Mouse (Mus musculus): ENCODE data around the gene Wdr70. TPM values are rescaled to one million over a fixed set of nuclear protein-coding genes. Genes with fewer than 3 reads are reported as not detected.
A peak's percentile ranks its signal among the peaks of the same experiment; 100 is the strongest.
"Not testable (repeated sequence)": the region's sequence is repeated elsewhere in the genome, so short reads cannot be mapped to it uniquely, and the experiment has no call there.

Gene Wdr70
- total RNA-seq (2021): 27.9 and 31.0 TPM in 2 replicates
- long read RNA-seq, experiment 1, transcript Wdr70-201 (18 exons, 2,126 nt): minor isoform, 12 of 49 reads
- long read RNA-seq, experiment 1, transcript Wdr70-203 (4 exons, 1,130 nt): major isoform, 23 of 49 reads
- long read RNA-seq, experiment 1, partial matches to known transcripts: 0 of 49 reads
- long read RNA-seq, experiment 1, other reads (novel, unspliced or antisense): 14 of 49 reads
- long read RNA-seq, experiment 2, transcript Wdr70-203 (4 exons, 1,130 nt): major isoform, 14 of 42 reads
- long read RNA-seq, experiment 2, transcript Wdr70-201 (18 exons, 2,126 nt): minor isoform, 6 of 42 reads
- long read RNA-seq, experiment 2, partial matches to known transcripts: 1 of 42 reads
- long read RNA-seq, experiment 2, other reads (novel, unspliced or antisense): 21 of 42 reads

DNA sequence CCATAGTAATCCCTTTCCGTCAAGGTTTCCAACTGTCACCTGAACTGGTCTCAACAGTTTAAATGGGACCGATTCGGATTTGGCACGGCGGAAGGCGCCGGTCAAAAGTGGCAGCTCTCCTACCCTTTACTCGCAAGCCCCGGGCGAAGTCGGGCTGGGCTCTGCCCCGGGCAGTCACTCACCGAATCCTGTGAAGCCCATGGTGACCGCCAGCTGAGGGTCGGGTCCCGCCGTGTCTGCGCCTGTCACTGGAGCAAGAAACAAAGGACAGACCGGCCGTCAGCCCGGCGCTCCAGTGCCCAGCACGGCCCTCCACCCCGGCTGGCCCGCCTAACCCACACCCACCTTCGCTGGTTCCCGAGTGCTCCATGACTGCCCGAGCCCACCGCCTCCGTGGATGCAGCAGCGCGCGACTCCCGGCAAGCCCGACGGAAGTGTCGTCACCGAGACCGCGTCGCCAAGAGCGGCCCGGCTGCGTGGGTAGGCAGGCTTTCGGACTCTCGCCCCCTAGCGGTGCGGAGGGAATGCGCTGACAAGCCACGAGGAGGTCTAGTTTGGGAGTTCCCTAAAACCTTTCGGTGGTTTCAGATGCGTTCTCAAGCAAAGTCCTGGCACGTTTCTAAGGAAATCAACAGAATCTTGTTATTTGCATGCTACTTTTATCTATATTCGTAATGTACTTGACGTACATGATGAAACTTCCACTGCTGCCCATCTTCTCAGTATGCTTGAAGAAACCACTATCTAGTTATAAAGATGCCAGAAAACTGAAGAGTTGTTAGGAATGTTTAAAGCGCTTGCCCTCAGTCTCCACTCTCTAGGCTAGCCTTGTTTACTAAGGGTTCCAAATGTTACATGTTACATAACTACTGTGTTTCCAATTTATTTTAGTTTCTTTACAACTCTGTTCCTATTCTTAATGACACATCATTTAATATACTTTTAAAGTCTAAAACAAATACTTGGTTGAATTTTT lies at the start of gene Wdr70:
Gene Wdr70, minus strand, starts transcription at position 436 of the 976 bp plus-strand sequence.
- DNase-seq: peak; percentile 98

DNA sequence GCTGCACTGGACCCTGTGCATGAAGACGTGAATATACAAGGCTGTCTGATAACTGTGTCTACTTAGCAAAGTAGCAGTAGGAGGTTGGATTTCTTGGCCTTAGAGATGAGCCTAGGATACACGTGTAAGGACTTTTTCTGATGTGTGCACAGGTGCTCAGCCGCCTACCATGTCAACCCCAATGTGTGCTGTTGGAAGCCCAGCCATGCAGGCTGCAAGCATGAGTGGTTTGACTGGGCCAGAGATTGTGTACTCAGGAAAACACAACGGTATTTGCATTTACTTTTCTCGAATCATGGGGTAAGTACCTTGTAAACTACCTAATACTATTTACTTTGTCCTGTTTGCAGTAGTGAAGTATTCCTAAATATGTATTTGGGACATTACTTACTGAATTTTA lies 36.6 kb upstream of the Wdr70 start:
- no peak for DNase-seq

DNA sequence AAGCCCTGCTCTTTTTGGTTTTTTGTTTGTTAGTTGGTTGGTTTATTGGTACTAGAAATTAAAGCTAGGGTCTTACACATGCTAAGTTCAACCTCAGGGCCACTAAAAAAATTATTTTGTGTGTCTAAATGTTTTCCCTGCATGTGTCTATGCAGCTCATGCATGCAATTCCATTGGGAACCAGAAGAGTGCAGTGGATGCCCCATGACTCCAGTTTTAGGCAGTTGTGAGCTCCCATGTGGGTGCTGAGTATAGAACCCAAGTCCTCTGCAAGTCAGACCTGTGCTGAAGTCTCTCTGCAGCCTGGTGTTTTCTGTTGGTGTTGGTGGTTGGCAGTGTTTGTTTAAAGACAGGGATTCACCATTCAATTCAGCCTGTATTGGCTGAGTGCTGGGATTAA lies 32.8 kb upstream of the Wdr70 start:
- DNase-seq: no peak

DNA sequence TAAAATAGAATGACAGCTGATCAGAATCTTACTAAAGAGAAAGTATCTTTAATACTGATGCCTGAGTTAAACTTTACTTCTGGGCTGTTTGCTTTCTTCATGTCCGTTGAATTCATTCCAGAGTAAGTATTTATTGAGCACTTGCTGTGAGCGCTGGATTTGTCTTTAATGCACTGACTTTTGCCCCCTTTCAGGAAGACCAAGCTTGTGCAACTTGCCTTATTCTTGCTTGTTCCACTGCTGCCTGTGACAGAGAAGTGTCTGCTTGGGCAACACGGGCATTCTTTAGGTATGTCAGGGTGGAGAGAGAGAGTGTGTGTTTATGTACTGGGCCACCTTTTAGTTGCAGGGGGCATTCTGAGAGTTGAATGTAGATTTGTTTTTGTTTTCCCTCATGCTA lies 32.3 kb upstream of the Wdr70 start:
- DNase-seq: no peak

DNA sequence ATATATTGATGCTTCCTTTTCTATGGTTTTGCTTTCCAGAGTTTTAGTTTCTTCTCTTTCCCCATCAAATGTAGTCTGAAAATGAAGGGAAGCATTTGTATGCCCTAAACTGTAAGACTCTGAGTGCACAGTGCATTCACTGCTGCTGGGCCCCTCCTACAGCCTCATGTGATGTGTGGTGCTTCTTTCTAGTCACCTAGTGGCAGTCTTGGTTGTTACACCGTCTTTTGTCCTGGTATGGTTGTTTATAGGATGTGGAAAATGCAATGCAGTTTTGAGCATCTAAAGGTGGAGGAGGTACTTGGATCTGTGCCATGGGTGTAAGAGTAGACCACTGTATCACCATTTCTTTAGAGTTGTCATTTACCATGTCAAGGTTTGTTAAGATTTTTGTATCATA lies 30.3 kb upstream of the Wdr70 start:
- DNase-seq: no peak

DNA sequence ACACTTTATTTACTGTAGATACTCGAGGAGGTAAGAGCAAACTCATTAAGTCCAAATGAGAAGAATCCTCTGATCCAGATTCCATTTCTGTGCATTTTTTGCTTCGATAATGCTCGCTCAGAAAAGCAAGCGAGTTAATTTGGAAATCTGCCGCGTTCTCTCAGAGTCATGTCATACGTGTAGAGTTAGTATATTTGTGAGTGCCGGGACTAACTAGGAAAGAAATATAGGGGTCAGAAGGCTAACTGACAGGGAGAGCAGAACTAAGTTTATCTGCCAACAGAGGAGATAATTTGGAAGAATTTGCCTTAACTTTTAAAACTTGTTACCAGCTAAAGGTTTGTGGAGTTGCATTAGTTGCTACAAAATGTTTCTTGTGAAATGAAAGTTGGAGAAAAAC lies 10.8 kb upstream of the Wdr70 start:
- no peak for DNase-seq

DNA sequence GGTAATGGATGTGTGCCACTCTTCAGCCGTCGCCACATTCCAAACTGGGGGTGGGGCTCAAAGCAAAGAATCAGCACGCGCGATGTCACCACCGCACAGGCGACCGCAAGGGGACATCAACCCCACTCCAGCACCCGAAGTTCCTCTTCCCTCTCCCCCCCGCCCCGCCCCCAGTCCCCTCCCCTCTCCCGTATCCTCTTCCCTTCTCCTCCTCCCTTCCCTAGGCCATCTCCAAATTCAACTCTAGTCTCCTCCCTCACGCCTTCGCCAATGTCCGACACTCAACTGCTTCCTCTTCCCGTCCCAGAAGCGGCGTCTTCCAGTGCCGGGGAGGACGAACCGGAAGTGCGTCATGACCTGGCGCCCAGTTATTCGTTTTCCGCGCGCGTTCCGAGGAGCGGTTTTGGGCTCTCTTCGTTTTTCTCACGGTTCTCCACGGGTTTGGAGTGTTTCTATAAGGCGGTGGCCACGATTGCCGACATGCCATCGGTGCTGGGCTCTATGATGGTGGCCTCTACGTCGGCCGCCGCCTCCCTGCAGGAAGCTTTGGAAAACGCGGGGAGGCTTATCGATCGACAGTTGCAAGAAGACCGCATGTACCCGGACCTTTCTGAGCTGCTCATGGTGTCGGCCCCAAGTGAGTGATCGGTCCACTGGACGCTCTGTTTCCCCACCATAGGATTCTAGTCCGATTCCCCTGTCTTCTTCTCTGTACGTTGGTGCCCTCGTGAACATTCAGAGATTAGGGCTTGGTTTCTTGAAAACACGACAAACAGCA lies 10.1 kb upstream of the Wdr70 start, which contains the start of gene Nup155:
Gene Nup155, plus strand, starts transcription at position 308 of the 778 bp plus-strand sequence.
- DNase-seq: peak; percentile 96

DNA sequence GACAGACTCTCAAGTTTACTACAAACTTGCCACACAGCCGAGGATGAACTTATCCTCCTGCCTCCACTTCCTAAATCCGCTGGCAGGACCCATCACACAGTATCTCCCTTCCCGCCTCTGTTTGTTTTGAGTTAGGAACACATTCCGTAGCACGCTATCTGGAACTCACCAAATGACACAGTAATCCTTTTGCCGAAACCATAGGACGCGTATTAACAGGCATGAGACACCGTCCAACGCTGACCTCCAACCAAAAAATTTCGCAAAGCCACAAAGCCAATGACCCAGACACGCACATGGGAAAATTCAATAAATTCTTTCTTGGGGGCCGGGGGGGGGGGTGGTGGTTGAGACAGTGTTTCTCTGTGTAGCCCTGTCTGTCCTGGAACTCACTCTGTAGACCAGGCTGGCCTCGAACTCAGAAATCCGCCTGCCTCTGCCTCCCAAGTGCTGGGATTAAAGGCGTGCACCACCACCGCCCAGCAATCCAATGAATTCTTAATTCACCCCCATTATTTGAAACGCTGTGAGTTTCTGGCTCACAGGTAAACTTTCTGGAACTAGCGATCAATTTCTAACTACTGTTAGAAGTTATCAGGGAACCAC lies 9.5 kb upstream of the Wdr70 start:
- DNase-seq: no peak

DNA sequence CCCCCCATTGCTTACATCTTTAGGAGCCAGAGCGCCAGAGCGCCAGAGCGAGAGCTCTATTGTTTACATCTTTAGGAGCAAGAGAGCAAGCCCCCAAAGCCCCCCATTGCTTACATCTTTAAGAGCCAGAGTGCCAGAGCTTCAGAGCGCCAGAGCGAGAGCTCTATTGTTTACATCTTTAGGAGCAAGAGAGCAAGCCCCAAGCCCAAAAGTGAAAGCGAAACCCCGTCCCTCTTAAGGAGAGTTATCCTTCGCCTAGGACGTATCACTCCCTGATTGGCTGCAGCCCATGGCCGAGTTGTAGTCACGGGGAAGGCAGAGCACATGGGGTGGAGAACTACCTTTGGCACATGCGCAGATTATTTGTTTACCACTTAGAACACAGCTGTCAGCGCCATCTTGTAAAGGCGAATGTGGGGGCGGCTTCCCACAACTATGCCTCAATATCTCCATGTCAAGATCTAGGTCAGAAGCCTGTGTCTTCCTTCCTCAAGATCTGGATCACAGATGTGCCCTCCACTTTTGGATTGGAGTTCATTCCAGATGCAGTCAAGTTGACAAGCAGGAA lies 3.0 kb upstream of the Wdr70 start:
- not testable (repeated sequence) for DNase-seq

DNA sequence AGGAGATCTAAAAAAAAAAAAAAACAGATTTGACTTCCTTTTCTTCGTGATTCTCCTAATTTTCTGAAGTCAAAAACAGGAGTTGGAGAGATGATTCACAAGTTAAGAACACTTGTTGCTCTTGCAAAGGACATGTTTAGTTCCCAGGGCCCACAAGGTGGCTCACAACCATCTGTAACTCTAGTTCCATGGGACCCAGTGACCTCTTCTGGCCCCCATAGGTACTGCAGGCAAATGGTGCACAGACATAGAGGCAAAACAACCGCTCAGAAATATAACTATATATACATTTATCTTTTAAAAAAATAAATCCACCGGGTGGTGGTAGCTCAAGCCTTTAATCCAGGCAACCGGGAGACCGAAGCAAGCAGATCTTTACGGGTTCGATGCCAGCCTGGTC lies 1.2 kb downstream of the Wdr70 start:
- DNase-seq: peak; percentile 70

DNA sequence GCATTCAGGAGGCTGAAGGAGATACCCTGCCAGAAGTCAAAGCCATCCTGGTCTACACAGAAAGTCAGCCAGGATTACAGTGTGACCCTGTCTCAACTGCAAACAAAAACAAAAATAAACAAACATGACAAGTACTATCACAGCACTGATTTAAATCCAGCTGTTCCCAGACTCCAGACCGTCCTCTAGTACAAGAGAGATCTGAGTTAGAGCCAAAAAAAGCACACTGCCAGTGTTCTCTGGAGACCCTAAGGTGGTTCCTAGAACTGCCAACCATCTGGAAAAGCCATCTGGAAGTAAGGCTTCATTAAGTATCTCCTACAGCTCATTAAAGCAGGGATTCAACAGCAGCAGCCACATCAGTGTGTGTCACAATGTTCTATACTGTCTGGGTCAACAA lies 6.3 kb downstream of the Wdr70 start:
- DNase-seq: not testable (repeated sequence)

DNA sequence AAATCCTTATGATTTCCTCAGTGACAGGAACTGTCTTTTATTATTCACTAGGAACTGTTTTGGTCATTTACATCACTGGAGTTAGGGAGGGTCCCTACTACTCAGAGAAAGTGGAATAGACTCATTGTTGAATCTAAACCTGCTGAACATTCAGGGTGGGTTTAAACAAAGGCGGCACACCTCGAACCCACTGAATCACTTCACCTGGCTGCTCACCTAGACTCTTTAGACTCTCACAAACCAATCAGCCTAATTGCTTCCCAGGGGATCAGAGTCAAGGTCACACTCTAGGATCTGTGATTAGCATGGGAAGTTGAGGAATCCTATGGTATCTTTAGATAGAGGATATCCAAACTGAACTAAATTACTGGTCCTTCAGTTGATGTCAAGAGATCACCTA lies 8.3 kb downstream of the Wdr70 start:
- no peak for DNase-seq

DNA sequence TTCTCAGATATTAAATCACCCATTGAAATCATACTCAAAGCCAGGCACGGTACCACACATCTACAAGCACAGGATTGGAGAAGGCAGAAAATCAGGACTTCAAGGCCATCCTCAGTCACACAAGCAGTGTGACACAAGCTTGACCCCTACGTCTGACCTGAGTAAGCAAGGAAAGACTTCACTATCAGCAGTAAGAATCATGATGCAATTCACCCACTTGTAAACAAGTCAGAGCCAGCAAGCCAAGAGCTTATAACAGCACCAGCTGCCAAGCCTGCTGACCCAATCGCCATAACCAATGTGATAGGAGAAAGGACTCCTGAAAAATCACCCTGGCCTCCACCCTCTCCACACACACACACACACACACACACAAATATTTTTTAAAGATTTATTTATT lies 10.3 kb downstream of the Wdr70 start:
- peak; percentile 21 for DNase-seq

DNA sequence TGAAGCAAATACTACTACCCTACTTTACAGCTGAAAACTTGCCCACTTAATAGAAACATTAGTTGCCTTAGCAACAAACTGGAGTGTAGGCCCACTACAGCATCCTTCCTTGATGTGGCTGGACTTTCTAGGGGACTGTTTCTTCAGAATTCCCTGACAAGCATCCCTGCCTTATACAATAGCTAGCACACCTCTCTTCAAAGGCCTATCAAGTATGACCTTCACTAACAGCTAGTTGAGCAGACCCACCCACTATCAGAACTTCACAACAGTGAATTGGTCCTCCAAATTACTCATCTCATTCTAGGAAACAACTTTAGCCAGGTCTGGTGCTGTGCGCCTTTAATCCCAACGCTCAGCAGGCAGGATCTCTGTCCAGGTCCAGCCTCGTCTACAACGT lies 11.7 kb downstream of the Wdr70 start:
- no peak for DNase-seq

DNA sequence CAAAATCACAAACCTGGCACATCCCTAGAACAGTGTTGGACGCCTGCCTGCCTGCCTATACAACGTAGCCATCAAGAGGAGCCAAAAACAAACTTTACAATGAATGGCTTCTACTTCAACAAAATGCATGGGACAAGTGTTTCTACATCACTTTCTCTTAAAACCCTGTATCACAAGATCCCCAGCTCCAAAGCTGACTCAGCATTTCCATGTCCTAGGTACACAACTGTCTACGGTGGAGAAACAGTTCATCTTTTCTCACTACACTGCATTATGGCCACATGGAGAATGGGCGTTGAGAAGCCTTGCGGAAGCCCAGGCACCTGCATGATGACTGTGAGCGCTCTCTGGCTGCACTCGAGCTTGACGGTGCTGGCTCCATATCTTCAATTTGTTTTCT lies 16.9 kb downstream of the Wdr70 start:
- DNase-seq: no peak

DNA sequence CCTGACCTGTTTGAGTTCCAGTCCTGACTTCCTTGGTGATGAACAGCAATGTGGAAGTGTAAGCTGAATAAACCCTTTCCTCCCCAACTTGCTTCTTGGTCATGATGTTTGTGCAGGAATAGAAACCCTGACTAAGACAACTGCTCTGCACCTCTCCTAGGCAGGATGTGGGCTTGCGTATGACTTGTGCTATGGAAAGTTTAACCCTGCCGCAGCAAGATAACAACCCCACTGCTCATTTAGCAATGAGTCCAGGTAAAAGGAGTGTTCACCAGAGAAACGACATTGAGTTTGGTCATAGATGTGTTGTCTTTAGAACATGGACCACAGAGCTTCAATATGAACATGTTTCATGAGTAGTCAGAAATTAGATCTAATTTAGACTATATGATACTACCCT lies 25.9 kb downstream of the Wdr70 start:
- DNase-seq: not testable (repeated sequence)

DNA sequence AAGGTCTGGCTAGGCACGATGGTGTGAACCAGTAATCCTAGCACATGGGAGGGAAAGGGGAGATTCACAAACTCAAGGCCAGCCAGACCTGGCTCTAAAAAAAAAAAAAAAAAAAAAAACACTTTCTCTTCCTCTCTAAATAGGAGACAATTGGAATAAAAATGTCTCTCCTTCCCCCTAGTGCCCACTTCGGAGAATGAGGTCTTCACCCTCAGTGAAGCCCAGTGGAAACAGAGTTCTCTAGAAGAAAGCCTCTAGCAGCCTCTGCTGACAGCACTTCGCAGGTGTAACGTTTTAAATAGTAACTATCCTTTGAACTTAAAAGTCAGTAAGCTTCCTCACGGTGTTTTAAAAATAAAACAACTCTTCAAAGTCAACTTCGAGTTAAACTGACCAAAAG lies 33.8 kb downstream of the Wdr70 start:
- DNase-seq: peak; percentile 9

DNA sequence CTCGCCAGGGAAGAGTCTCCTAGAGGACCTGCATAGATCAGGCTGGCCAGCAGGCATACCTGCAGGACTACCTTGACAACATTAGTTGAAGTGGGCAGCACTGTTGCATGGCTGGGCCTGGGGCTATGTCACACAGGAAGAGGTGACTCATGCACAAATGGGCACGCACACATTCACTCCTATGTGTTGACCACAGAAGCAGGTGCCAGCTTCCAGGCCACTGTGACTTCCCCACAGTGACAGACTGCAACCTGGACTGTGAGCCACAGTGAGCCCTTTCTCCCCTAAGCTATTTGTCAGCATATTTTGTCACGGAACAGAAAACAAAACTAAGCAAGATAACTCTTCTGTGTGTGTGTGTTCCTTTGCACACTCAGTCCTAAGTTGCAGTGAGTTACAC lies 47.8 kb downstream of the Wdr70 start:
- DNase-seq: no peak

DNA sequence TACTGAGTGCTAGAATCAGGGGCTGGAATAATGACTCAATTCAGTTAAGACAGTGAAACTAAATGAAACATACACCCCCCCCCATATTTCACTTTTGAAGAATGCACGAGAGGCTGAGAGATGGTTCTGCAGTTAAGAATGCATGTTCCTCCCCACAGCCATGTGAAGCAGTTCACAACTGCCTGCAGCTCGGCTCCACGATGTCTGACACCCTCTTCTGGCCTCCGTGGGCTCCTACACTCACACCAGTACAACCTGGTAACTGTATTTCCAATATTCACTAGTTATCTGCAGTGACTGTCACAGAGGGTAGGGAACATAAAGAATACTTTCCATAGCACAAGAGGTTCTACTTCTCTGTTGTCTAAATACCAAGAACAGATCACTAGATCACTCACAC lies 59.2 kb downstream of the Wdr70 start:
- no peak for DNase-seq

DNA sequence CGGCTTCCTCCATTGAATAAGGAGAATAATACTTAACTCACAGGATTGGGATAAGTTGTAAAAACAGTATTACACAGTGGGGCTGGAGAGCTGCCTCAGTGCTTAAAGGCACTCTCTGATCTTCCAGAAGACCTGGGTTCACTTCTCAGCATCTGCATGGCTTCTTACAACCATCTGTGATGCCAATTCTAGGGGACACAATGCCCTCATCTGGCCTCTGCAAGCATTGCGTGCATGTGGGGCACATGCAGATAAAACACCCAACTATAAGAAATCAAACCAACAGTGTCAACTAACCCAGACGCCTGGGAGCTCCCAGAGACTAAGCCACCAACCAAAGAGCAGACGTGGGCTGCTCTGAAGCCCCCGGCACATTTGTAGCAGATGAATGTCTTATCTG lies 60.6 kb downstream of the Wdr70 start:
- DNase-seq: no peak

DNA sequence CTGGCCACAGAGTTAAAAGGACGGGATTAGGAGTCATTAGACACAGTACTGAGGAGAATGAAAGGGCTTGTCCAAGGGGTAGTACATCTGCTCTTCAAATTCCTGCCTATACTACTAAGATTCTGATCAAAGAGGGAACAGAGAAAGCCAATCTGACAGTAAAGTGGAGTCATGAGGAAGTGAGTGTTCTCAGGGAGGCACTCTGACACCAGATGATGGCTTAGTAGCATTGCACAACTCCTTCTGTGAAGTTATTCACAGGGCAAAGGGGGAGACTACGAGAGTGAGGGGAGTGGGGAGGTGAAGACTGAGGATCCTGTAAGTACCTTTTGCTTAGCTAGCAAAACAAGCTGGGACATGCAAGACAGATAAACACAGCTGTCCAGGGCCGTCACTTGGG lies 61.2 kb downstream of the Wdr70 start:
- DNase-seq: no peak

DNA sequence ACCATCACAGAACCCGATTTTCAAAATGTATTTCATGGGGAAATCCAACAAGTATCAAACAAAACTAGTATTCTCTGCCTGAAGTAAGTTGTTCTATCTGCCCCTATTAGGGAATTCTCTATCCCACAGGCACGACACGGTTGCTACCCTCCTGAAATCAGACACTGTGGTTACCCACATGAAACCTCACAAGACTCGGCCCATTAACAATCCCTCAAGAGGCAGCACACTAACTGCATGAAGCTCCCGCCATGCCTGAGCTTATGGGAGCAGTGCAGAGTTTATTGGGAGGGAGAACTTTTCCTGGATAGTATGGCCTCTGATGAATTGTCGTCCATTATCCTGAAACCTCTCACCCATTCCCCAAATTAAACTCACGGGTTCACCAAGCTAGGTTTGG lies 67.8 kb downstream of the Wdr70 start:
- no peak for DNase-seq
